Mouse (Mus musculus) liver, embryonic 14.5 days (tissue): ENCODE results near the gene Rgs9bp. TPM values are rescaled to one million over a fixed set of nuclear protein-coding genes. Genes with fewer than 3 reads are reported as not detected.

Experiments
- ATAC-seq: fragments of 200-750 bp; cut with Nextera tagmentation; 2 replicates; pipeline ENCODE4 v1.8.0; 2017; ENCODE audit warnings: moderate number of reproducible peaks, mild to moderate bottlenecking, moderate library complexity; ENCODE audit not compliant: insufficient read depth
- DNase-seq, 3 experiments: peaks; one replicate each; pipeline ENCODE4 v3.0.0-alpha.2; 2012 to 2013; ENCODE audit warnings: low read depth in 3 of 3, low spot score in 3 of 3
- H3K27ac ChIP-seq: fragments of 300-500 bp; sonication (generic); 2 replicates; pipeline ENCODE4 v1.5.1; 2014; ENCODE audit warnings: moderate library complexity, mild to moderate bottlenecking, control low read depth, inconsistent platforms
- H3K27me3 ChIP-seq: fragments of 300-500 bp; sonication (generic); 2 replicates; pipeline ENCODE4 v1.6.1; 2014; ENCODE audit warnings: mild to moderate bottlenecking, low read length, moderate library complexity; ENCODE audit not compliant: control insufficient read depth, insufficient read depth
- H3K36me3 ChIP-seq: fragments of 300-500 bp; sonication (generic); replicated peaks from 2 replicates; pipeline ENCODE4 v1.6.1; 2014; ENCODE audit warnings: low read depth; ENCODE audit not compliant: control insufficient read depth, insufficient read depth
- H3K4me1 ChIP-seq, 2 experiments: fragments of 200-500 bp in 1 of 2; fragments of 300-500 bp in 1 of 2; sonication (generic) in 1 of 2; replicated peaks; 2 replicates each; pipeline ENCODE4 v1.6.1; 2012 to 2014; ENCODE audit warnings: antibody characterized with exemption in 1 of 2, inconsistent platforms in 1 of 2, low read length in 1 of 2; ENCODE audit not compliant: control insufficient read depth in 2 of 2, insufficient read depth in 2 of 2
- H3K4me2 ChIP-seq: fragments of 300-500 bp; sonication (generic); 2 replicates; pipeline ENCODE4 v1.6.1; 2014; ENCODE audit warnings: low read depth, mild to moderate bottlenecking, control low read depth, moderate library complexity
- H3K4me3 ChIP-seq, 2 experiments: fragments of 200-500 bp in 1 of 2; fragments of 300-500 bp in 1 of 2; sonication (generic) in 1 of 2; 2 replicates each; pipeline ENCODE4 v1.5.1; 2012 to 2014; ENCODE audit warnings: low read depth in 2 of 2, low read length in 2 of 2, mild to moderate bottlenecking in 2 of 2, control low read depth in 1 of 2, inconsistent platforms in 1 of 2, moderate library complexity in 1 of 2; ENCODE audit not compliant: insufficient read depth in 1 of 2
- H3K9ac ChIP-seq: fragments of 300-500 bp; sonication (generic); replicated peaks from 2 replicates; pipeline ENCODE4 v1.6.1; 2014; ENCODE audit warnings: mild to moderate bottlenecking, control low read depth, moderate library complexity
- H3K9me3 ChIP-seq: fragments of 300-500 bp; sonication (generic); 2 replicates; pipeline ENCODE4 v1.6.1; 2016; ENCODE audit warnings: low read length, mixed read lengths; ENCODE audit not compliant: control insufficient read depth
- CTCF ChIP-seq: IDR thresholded peaks from 2 replicates; pipeline ENCODE4 v1.5.1; 2016; ENCODE audit warnings: antibody characterized with exemption, low read depth, control low read depth
- EP300 ChIP-seq: IDR thresholded peaks from 2 replicates; pipeline ENCODE4 v1.6.1; 2016; ENCODE audit warnings: antibody characterized with exemption, low read depth
- WGBS: fragments of 180-500 bp; shearing (Covaris S2); extraction: QIAGEN DNeasy Blood & Tissue Kit; methylation state at CpG from one replicate; pipeline ENCODE4 v1.1.7; 2014; ENCODE audit not compliant: insufficient replicate concordance; 5-methylcytosine and 5-hydroxymethylcytosine counted together
- polyA plus RNA-seq, 2 experiments: library from polyadenylated mRNA; depleted of rRNA in 1 of 2; stranded (reverse) in 1 of 2; unstranded in 1 of 2; fragments of >200 nt; fragmentation: Nextera tagmentation in 1 of 2; extraction: Ambion mirVana in 1 of 2; gene quantifications; 2 replicates each; pipeline versions ENCODE4 v1.2.1 to v1.2.3; 2012 to 2014

Gene Rgs9bp
- polyA plus RNA-seq, 2 experiments: 0.05 to 0.11 TPM

DNA sequence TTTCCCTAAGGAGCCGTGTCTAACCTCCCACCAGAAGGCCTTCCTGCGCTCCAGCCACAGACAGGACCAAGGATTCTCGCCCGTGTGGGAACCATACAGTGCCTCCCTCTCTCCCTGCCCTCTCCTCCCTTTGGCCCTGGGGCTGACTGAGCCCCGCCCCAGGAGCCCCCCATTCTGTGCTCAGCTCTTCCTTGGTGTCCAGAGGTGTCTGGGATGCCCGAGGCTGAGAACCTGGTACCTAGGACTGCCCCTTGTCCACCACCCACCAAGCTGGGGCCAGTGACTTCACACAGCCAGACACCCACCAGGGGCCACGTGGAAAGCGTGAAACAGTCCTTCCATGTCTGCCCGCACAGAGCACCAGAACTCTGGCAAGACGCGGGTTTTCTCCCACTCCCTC lies 22.3 kb downstream of the Rgs9bp start:
- Histone ChIP-seq H3K9ac (no peak overlapping the region), H3K9me3 (no peaks in the 10 kb centered on the region), H3K36me3 (no peaks in the 10 kb centered on the region), H3K4me2 (no peak overlapping the region), H3K27ac (no peak overlapping the region), H3K27me3 (no peaks in the 10 kb centered on the region), H3K4me1 (peaks cover 38 to 47% of the 10 kb centered on the region in 2 experiments), H3K4me3 (no peak overlapping the region)
- WGBS: 65% methylated on average over 11 of the region's 11 CpGs
- ATAC-seq (no peak), DNase-seq (no peak)
- TF ChIP-seq EP300: no peak

DNA sequence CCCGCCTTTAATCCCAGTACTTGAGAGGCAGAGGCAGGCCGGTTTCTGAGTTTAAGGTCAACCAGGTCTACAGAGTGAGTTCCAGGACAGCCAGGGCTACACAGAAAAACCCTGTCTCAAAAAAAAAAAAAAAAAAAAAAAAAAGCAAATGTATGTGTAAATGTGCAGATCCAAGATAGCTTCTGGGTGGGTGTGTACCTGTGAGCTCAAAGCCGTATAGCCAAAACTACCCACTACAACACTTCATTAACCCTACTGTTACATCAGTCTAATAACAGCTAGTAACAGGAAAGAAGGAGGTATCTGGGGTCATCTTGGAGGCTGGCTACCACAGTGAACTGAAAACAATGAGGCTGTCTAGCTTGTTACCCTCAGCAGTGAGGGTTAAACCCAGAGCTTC lies 25.5 kb downstream of the Rgs9bp start:
- WGBS: 38% methylated on average over 3 of the region's 3 CpGs
- Histone ChIP-seq H3K9ac (peak overlapping the region; percentile 67), H3K27me3 (no peaks in the 10 kb centered on the region), H3K4me1 (peaks cover 59 to 68% of the 10 kb centered on the region in 2 experiments), H3K4me2 (peak overlapping the region; percentile 66), H3K36me3 (no peaks in the 10 kb centered on the region), H3K4me3 (peak overlapping the region in 1 of 2 experiments; percentile 9; a peak in 1 of 4 replicates), H3K27ac (peak overlapping the region; percentile 90), H3K9me3 (no peaks in the 10 kb centered on the region)
- ATAC-seq: peak; percentile 49
- peak; percentile 72 to 76 (median 74) for DNase-seq
- TF ChIP-seq EP300: peak; percentile 84
- TF ChIP-seq CTCF: no peak

DNA sequence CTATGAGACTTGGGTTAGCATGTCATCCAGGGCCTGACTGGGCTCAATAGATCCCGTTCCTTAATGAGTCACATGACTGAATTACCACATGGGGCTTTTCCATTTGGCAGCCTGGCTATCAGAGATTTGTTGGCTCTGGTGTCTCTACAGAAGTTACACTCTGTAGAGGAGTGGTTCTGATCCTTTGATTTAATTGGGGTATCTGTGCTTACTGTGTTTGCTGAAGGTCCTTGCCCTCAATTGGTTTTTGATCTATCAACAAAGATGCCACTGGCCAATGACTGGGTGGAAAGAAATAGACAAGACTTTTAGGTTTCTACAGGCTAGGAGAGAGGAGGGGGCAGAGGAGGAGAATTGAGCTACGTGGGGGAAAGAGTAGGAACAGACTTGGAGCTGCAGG lies 26.7 kb downstream of the Rgs9bp start:
- Histone ChIP-seq H3K4me2 (0 out of 2 replicates have a peak overlapping the region, but pooled peaks have one; percentile 4), H3K27ac (peak overlapping the region; percentile 90), H3K36me3 (no peaks in the 10 kb centered on the region), H3K9ac (no peak overlapping the region; the same call in 1 of the 2 replicates), H3K9me3 (no peaks in the 10 kb centered on the region), H3K4me1 (peaks cover 61 to 73% of the 10 kb centered on the region in 2 experiments), H3K4me3 (no peak overlapping the region), H3K27me3 (no peaks in the 10 kb centered on the region)
- DNase-seq (no peak), ATAC-seq (no peak)
- TF ChIP-seq EP300 (no peak), CTCF (no peak)
- WGBS: 64% methylated on average over 2 of the region's 2 CpGs

DNA sequence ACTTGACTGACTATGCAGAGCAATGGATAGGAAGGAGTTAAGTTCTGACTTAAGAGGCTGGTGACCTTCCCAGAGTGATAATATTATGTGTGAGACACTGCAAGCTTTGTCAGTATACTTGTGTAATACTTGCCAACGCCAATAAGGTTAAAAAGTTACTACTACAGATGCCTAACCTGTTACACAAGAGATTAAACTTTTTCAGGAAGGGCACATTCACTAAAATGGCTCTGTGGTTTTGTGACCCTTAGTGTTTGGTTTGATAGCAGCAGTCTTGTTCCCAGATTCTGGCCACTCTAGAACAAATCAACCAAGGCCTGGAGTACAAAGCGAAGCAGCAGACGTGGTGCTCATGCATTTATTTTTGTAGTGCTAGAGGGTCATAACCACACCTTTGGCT lies 27.8 kb downstream of the Rgs9bp start:
- Histone ChIP-seq H3K36me3 (peaks cover 5% of the 10 kb centered on the region; the same call in 1 of the 2 replicates), H3K9me3 (no peaks in the 10 kb centered on the region), H3K4me2 (peak overlapping the region; percentile 79), H3K4me3 (peak overlapping the region in 1 of 2 experiments; percentile 76; a peak in 1 of 4 replicates), H3K27me3 (no peaks in the 10 kb centered on the region), H3K4me1 (peaks cover 65 to 68% of the 10 kb centered on the region in 2 experiments), H3K27ac (peak overlapping the region; percentile 90), H3K9ac (peak overlapping the region; percentile 84)
- peak in 1 of 3 experiments; percentile 36 for DNase-seq
- ATAC-seq: no peak
- WGBS: 7% methylated on average over 3 of the region's 3 CpGs
- TF ChIP-seq EP300 (peak; percentile 14; the same call in 1 of the 2 replicates), CTCF (no peak)

DNA sequence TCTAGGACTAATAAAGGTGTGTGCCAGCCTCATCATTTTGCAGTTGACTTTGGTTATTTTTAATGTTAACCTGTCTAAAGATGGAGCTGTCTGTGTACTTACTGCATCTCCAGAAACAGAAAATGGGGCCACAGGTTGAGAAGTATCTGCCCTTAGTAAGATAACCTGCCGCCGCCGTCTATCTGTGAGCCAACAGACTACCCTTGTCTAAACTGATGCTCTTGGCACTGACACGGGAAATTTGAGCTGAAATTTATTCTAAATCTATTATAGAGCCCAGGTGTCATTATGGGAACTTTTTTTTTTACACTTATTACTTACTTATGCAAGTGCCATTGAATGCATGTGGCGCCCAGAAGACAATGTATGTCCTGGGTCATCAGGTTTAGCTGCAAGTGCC lies 28.5 kb downstream of the Rgs9bp start:
- Histone ChIP-seq H3K4me1 (peaks cover 60 to 63% of the 10 kb centered on the region in 2 experiments), H3K27me3 (no peaks in the 10 kb centered on the region), H3K36me3 (peaks cover 8% of the 10 kb centered on the region; the same call in 1 of the 2 replicates), H3K4me3 (peak overlapping the region; percentile 24 to 76; a peak in 3 of 4 replicates), H3K27ac (peak overlapping the region; percentile 90), H3K9ac (peak overlapping the region; percentile 84), H3K9me3 (no peaks in the 10 kb centered on the region), H3K4me2 (peak overlapping the region; percentile 79)
- TF ChIP-seq CTCF: no peak
- TF ChIP-seq EP300: peak; percentile 91
- DNase-seq: peak; percentile 80 to 87 (median 84)
- ATAC-seq: peak; percentile 43
- 17% methylated on average over 5 of the region's 5 CpGs for WGBS
